Mouse (Mus musculus): ENCODE data around the gene Rpl36al.

The Rpl36al gene

GRCm38 (mm10) chr12:69183583-69184308 is at the start of gene Rpl36al, which contains the start of gene Mgat2:
Gene Rpl36al, minus strand, starts transcription at chr12:69184083.
Gene Mgat2, plus strand, starts transcription at chr12:69184157.
- DNase-seq (ENCODE audit: low read depth, low spot score) = peak; percentile 99

DNA sequence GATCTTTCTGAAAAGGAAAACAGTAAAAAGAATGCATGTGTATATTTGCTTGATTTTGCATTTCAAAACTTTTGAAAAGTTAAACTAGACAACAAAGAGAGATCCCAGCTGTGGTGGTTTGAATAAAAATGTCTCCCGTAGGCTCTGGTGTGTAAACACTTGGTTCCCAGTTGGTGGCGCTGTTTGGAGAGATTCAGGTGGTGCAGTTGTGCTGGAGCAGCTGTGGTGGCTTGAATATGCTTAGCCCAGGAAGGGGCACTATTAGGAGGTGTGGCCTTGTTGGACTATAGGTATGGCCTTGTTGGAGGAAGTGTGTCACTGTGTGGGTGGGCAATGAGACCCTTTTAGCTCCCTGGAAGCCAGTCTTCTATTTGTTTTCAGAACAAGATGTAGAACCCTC is 45.4 kb upstream of the Rpl36al start:
- DNase-seq (ENCODE audit: low read depth, low spot score) = peak; percentile 31

- DNase-seq (ENCODE audit: low read depth, low spot score) = peak; percentile 76
Observed at GRCm38 (mm10) chr12:69227776-69228466, 44.0 kb upstream of the Rpl36al start, which contains the start of gene Pole2. Gene Pole2, minus strand, starts transcription at chr12:69228195.

- DNase-seq (ENCODE audit: low read depth, low spot score) = no peak
Observed at GRCm38 (mm10) chr12:69220613-69221277, 36.9 kb upstream of the Rpl36al start.

GRCm38 (mm10) chr12:69216587-69216986 is 32.7 kb upstream of the Rpl36al start:
- DNase-seq (ENCODE audit: low read depth, low spot score) = no peak

GRCm38 (mm10) chr12:69215000-69215785 is 31.3 kb upstream of the Rpl36al start:
- DNase-seq (ENCODE audit: low read depth, low spot score) = no peak

DNA sequence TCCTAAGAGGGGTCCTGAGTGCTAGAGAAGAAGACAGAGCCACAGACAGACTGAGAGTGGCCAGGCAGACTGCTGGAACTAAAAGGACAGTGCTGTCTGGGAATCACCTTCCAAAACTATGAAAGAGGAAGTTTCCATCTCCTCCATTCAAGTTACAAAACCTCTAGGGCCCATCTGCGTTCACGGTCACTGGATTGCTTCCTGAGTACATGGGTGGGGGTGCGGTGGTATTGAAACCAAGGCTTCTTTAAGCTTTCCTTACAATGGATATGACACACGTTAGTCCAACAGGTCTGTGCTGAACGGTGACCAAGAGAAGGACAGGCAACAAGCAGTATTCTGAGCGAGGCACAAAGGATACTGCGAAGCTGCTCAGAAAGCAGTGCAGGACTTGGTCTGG is 30.5 kb upstream of the Rpl36al start:
- no peak for DNase-seq (ENCODE audit: low read depth, low spot score)

- DNase-seq (ENCODE audit: low read depth, low spot score) = no peak
Observed at GRCm38 (mm10) chr12:69213186-69213777, 29.4 kb upstream of the Rpl36al start.

DNA sequence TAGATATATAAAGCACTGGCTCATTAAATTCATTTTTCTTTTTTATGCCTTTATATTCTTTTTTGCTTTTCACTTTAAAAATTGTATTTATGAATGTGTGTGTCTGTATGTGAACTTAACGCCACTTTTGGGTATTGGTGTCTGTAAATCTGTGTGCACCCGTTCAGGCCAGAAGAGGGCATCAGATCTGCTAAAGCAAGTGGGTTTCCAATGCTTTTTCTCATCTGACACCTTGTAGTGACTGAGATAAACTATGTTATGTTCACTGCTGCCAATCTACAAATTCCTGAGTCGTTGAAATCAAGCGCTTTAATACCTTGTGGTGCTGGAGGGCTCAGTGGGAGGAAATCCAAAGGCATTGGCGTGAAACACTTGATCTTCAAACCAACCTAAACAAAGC is 27.2 kb upstream of the Rpl36al start:
- no peak for DNase-seq (ENCODE audit: low read depth, low spot score)

- no peak for DNase-seq (ENCODE audit: low read depth, low spot score)
Observed at GRCm38 (mm10) chr12:69210056-69210979, 26.4 kb upstream of the Rpl36al start.

DNA sequence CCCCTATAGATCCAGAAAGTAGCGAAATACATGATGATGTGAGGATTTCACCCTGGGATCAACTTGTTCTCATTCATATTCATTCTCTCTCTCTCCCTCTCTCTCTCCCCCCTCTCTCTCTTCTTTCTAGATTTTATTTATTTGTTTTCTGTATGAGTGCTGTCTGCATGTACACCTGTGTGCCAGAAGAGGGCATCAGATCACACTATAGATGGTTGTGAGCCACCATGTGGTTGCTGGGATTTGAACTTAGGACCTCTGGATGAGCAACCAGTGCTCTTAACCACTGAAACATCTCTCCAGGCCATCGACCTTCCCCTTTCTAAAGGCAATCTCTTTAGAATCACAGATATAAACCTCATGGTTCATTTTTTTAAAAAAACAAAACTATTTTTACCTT is 24.6 kb upstream of the Rpl36al start:
- DNase-seq (ENCODE audit: low read depth, low spot score) = no peak

GRCm38 (mm10) chr12:69207926-69208325 is 24.0 kb upstream of the Rpl36al start:
- no peak for DNase-seq (ENCODE audit: low read depth, low spot score)

GRCm38 (mm10) chr12:69207396-69207795 is 23.5 kb upstream of the Rpl36al start:
- no peak for DNase-seq (ENCODE audit: low read depth, low spot score)

DNA sequence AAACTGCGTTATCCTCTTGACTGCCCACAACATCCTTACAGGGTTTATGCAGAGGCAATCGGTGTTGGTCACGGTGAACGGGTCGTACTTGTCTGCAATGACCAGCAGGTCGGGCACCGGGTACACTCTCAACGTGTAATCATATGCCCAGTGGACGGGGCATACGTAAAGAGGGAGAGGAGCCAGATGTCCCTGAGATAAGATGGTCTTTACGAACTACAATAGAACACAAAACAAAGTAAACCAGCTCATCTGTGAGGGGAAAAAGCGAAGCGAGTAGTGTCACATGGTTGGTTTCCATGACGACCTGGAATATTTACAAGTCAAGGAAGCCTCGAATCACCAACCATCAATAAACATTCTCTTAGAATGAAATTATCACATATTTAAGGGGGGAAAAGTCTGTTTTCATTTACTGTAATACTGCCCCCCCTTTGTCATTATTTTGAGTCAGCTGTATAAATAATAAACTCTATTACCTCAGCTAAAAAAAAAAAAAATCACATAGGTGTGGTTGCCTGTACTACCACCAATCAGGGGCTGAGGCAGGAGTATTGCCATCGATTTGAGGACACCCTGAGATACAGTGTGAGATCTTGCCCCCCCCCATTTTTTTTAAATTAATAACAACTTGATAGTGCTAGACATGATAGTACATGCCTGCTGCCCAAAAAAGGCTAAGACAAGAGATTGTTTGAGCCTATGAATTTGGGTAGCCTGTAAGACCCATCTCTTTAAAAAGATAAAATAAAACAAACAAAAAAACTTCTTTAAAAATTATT is 20.4 kb upstream of the Rpl36al start, which contains the start of gene Gm49384:
Gm49384 (minus strand) TSS at position 216 of the 782 bp plus-strand sequence.
- no peak for DNase-seq (ENCODE audit: low read depth, low spot score)

GRCm38 (mm10) chr12:69198985-69199384 is 15.1 kb upstream of the Rpl36al start:
- no peak for DNase-seq (ENCODE audit: low read depth, low spot score)

DNA sequence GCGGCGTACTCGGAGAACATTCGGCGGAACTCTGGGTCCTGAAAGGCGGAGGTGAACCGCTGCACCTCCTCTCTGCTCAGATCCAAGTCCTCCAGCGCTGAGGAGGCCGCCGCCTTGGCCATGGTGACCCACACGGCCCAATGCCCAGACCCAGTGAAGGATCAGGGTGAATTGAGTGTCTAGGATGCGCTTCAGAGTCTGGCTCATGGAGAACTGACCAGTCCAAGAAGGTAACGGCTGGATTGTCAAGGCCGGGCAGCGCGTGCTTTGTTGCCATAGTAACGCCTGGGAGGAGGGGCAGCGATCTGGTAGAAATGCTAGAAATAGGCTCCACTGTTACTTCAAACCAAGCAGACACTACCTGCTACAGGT is 14.3 kb upstream of the Rpl36al start, which contains the start of gene Dnaaf2:
Dnaaf2 (minus strand) TSS at position 266 of the 372 bp plus-strand sequence.
- peak; percentile 62 for DNase-seq (ENCODE audit: low read depth, low spot score)

DNA sequence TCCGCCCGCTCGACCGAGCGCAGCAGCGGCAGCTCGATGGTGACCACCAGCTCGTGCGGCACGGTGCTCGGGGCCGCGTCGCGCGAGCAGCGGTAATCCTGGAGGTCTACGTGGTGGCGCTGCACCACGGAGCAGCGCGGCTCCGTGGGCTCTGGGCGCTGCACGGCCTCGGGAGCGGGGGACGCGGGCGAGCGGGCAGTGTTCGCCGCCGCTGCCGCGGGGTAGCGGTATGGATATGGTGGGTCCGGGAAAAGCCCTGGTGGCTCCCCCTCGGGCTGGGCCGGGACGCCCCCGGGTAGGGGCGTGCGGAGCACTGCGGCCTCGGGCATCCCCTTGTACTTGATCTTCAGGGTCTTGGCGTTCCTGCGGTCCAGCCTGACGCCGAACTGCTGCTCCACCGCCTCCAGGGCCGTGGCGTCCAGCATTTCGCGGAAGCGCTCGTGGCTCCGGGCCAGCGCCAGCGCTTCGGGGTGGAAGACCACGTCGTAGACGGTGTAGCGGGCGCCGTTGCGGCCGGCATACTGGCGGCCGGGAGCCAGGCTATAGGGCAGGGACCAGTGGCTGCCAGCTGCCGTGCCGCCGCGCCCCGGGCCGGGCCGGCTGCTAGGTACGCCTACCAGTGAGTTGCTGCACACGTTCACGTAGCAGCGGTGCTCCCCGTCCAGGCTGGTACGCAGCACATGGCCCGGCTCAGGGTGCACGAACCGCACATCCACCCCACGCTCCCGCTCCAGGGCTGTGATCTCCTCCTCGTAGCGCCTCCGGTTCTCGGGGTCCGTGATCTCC is 13.7 kb upstream of the Rpl36al start:
- DNase-seq (ENCODE audit: low read depth, low spot score) = peak; percentile 60
